Mouse (Mus musculus) ES-E14 (cell line): ENCODE results near the gene Sox5.

Source experiments
- HCFC1 ChIP-seq: IDR thresholded peaks from 2 replicates; pipeline ENCODE4 v1.6.1; 2012; ENCODE audit warnings: low read length, inconsistent platforms, borderline replicate concordance; ENCODE audit not compliant: insufficient read depth
- MAFK ChIP-seq: IDR thresholded peaks from 2 replicates; pipeline ENCODE4 v1.6.1; 2014; ENCODE audit warnings: mild to moderate bottlenecking, low read depth, low read length, inconsistent platforms; ENCODE audit not compliant: insufficient read depth
- ZC3H11A ChIP-seq: IDR thresholded peaks from 2 replicates; pipeline ENCODE4 v1.6.1; 2012; ENCODE audit warnings: low read depth, mild to moderate bottlenecking, inconsistent platforms, low read length, borderline replicate concordance
- ZNF384 ChIP-seq: IDR thresholded peaks from 2 replicates; pipeline ENCODE4 v1.6.1; 2012; ENCODE audit warnings: low read depth, low read length, inconsistent platforms

DNA sequence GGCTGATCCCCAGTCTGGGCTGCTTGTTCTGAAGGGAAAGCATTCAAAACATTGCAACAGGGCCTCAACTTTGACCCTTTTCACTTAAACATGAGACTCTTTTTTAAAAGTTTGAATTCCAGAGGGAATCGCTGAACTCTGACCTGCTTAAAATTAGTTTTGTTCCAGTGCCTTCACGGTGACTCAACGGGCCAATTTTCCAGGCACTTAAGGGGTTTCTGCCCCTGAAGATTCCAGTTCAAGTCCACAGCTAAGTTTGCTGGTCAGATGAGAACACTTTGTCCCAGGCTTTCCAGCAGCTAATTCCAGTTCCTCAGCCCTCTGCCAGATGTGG, 27.8 kb downstream of the Sox5 start:
- no peak for TF ChIP-seq MAFK
- no peak for TF ChIP-seq ZC3H11A
- no peak for TF ChIP-seq HCFC1
- TF ChIP-seq ZNF384 = no peak
